Mouse (Mus musculus) layer of hippocampus, adult 2 months (tissue): ENCODE measurements at regions not wholly inside any gene's neighbourhood (a gene's known extent, or its start where the extent isn't known, plus 50 kb on each side); places are given as distances from the start of the nearest gene placed in this dataset.
"Not testable (repeated sequence)": the region's sequence is repeated elsewhere in the genome, so short reads cannot be mapped to it uniquely, and the experiment has no call there.

Source experiments
- DNase-seq, 2 experiments: peaks; one replicate each; pipeline ENCODE4 v3.0.0; 2022; ENCODE audit warnings: low spot score in 2 of 2
- H3K27ac ChIP-seq: fragments of 200-600 bp; 2 replicates; pipeline ENCODE4 v1.8.1; 2022
- H3K4me3 ChIP-seq: fragments of 200-600 bp; 2 replicates; pipeline ENCODE4 v1.8.1; 2022; ENCODE audit warnings: mild to moderate bottlenecking
- CTCF ChIP-seq: fragments of 200-600 bp; conservative IDR thresholded peaks from 2 replicates; pipeline ENCODE4 v1.8.1; 2022; ENCODE audit warnings: antibody characterized with exemption, mild to moderate bottlenecking, moderate library complexity

- no peak for DNase-seq
- TF ChIP-seq CTCF = no peak
- Histone ChIP-seq H3K27ac (no peak overlapping the region), H3K4me3 (no peak overlapping the region)
Measured at GRCm38 (mm10) chr2:128277387-128278123, 151.7 kb downstream of the Bcl2l11 start.

- TF ChIP-seq CTCF = no peak
- Histone ChIP-seq H3K4me3 (no peak overlapping the region), H3K27ac (no peak overlapping the region)
- DNase-seq = no peak
Measured at GRCm38 (mm10) chr2:128278124-128278432, 152.2 kb downstream of the Bcl2l11 start.

GRCm38 (mm10) chr2:128278608-128279081, 152.8 kb downstream of the Bcl2l11 start:
- Histone ChIP-seq H3K27ac (no peak overlapping the region), H3K4me3 (peak overlapping the region; percentile 10; the same call in 1 of the 2 replicates)
- TF ChIP-seq CTCF = no peak
- peak; percentile 15 to 32 for DNase-seq

GRCm38 (mm10) chr2:128279127-128279710, 153.4 kb downstream of the Bcl2l11 start:
- H3K27ac ChIP-seq = no peak overlapping the region
- H3K4me3 ChIP-seq = no peak overlapping the region
- no peak for TF ChIP-seq CTCF
- DNase-seq = no peak

DNA sequence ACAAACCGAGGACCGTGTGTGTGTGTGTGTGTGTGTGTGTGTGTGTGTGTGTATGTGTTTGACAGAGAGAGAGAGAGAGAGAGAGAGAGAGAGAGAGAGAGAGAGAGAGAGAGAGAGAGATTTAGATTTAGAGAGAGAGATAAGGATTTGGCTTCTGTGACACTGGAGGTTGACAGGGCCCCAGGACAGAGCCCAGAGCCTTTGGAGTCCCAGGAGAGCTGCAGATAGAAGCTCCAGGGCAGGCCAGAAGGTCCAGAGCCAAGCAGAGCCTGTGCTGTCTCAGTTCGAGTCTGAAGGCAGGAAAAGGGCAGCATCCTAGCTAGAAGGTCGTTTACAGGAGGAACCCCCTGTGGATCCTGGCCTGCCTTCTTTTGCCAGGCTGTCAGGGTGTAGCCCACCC, 156.8 kb downstream of the Bcl2l11 start:
- Histone ChIP-seq H3K4me3 (no peak overlapping the region), H3K27ac (no peak overlapping the region)
- no peak for DNase-seq
- no peak for TF ChIP-seq CTCF

DNA sequence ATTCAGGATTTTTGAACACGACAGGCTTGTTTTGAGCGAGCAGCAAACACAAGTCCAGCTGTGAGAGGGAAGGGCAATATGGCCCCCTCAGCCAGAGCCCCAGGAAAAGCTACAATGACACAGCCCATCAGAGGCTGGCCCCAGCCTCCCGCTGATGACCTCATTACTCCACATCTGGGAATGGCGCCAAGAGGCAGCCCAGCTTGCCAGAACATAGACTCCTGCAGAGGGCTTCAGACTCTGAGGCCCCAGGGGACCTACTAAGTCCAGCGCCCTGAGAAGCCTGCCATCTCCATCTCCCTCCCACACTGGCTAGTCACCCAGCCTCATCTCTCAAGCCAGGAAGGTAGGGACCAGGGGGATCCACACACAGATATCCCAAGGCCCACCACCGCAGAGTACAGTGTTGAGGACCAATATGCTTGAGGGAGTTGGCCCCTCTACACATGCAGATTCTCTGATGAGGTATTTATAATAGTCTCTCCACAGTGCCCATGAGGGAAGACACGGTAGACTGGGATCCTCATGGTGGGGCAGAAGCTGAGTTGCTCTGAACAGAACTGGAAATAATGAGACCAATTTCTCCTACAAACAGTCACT, 159.1 kb downstream of the Bcl2l11 start:
- Histone ChIP-seq H3K27ac (no peak overlapping the region), H3K4me3 (no peak overlapping the region)
- DNase-seq = peak; percentile 26 to 64
- no peak for TF ChIP-seq CTCF

- DNase-seq = peak; percentile 15 to 23
- no peak for TF ChIP-seq CTCF
- Histone ChIP-seq H3K4me3 (no peak overlapping the region), H3K27ac (no peak overlapping the region)
Measured at GRCm38 (mm10) chr2:128285457-128285856, 159.6 kb downstream of the Bcl2l11 start.

- Histone ChIP-seq H3K27ac (no peak overlapping the region), H3K4me3 (no peak overlapping the region)
- DNase-seq = no peak
- no peak for TF ChIP-seq CTCF
Measured at GRCm38 (mm10) chr2:128288138-128288551, 162.3 kb downstream of the Bcl2l11 start.

GRCm38 (mm10) chr2:128290609-128291008, 164.8 kb downstream of the Bcl2l11 start:
- H3K4me3 ChIP-seq = no peak overlapping the region
- no peak for TF ChIP-seq CTCF
- no peak overlapping the region for H3K27ac ChIP-seq
- DNase-seq = no peak

- no peak for TF ChIP-seq CTCF
- DNase-seq = no peak
- H3K27ac ChIP-seq = no peak overlapping the region
- H3K4me3 ChIP-seq = no peak overlapping the region
Measured at GRCm38 (mm10) chr2:128294610-128295009, 168.8 kb downstream of the Bcl2l11 start.

- no peak for TF ChIP-seq CTCF
- no peak overlapping the region for H3K4me3 ChIP-seq
- no peak for DNase-seq
Measured at GRCm38 (mm10) chr2:128295018-128295424, 169.2 kb downstream of the Bcl2l11 start.

GRCm38 (mm10) chr2:128295726-128296234, 169.9 kb downstream of the Bcl2l11 start:
- TF ChIP-seq CTCF = no peak
- DNase-seq = no peak
- Histone ChIP-seq H3K4me3 (no peak overlapping the region), H3K27ac (no peak overlapping the region)

More at GRCm38 (mm10) chr2:128295018-128295424, 169.2 kb downstream of the Bcl2l11 start:
- no peak overlapping the region for H3K27ac ChIP-seq

GRCm38 (mm10) chr2:128296423-128296822, 170.6 kb downstream of the Bcl2l11 start:
- not testable (repeated sequence) for DNase-seq, H3K27ac ChIP-seq, H3K4me3 ChIP-seq
